Mouse (Mus musculus) embryo, embryonic 9.5 days (tissue): ENCODE data around the gene Fbf1.

Experiments used
- DNase-seq: peaks from one replicate; pipeline ENCODE4 v3.0.0-alpha.2; 2017; ENCODE audit errors: extremely low spot score

The Fbf1 gene

DNA sequence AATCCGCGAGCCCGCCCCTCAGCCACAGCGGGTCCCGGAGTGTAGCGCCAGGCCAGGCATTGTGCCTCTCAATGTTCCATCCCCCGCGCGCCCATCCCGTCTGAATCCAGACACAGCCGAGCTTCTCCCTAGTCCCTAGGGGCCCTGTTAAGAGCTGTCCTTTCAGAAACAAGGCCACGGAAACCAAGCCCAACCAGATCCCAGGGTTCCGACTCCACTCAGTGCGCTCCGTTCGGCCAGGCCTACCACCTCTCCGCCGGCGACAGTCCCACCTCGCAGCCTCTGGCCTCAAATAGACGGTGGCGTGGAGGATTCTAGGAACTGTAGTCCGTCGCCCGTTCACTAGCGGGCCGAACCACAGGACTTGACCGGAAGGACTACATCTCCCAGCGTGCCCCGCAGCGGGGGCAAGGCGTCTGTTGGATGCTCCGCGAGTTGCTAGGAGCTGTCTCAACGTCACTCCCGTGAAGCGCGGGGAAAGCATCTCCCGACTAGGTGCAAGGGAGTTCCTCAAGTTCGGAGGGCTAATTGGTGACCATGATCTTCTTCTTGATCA is at the start of gene Fbf1:
Gene Fbf1, minus strand, starts transcription at position 283 of the 556 bp plus-strand sequence.
- DNase-seq: peak; percentile 93

GRCm38 (mm10) chr11:116216549-116216948 is 48.6 kb upstream of the Fbf1 start:
- no peak for DNase-seq

DNA sequence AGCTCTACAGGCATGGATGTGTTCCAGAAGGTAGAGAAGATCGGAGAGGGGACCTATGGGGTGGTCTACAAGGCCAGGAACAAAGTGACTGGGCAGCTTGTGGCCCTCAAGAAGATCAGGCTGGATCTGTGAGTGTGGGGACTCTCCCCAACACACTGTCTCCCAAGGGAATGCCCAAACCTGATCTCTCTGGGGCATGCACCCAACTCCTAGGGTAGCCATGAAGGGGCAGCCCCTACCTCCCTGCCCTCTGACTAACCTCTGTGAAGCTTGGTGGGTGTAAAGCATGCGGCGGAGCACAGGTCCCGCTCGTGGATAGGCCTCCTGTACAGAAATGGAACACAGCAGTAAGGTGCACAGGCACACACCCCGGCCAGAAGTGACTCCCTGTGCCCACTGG is 48.0 kb upstream of the Fbf1 start:
- no peak for DNase-seq

- DNase-seq: no peak
Observed at GRCm38 (mm10) chr11:116215181-116215580, 47.2 kb upstream of the Fbf1 start.

GRCm38 (mm10) chr11:116213877-116214510 is 46.0 kb upstream of the Fbf1 start:
- DNase-seq: no peak

DNA sequence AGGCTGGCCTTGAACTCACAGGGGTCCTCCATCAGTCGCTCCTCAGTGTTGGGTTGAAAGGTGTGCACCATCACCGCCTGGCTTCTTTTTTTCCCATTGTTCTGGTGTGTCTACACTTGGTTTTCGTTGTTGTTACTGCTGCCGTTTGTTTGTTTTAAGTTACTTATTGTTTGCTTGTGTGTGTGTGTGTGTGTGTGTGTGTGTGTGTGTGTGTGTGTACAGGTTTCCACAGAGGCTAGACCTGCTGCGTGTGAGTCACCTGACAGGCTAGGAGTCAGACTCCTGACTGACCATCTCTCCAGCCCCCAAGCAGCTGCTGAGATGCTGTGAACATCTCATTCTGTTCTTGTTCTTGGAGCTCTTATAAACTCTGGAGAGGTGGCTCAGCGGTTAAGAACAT is 44.9 kb upstream of the Fbf1 start:
- DNase-seq: no peak

DNA sequence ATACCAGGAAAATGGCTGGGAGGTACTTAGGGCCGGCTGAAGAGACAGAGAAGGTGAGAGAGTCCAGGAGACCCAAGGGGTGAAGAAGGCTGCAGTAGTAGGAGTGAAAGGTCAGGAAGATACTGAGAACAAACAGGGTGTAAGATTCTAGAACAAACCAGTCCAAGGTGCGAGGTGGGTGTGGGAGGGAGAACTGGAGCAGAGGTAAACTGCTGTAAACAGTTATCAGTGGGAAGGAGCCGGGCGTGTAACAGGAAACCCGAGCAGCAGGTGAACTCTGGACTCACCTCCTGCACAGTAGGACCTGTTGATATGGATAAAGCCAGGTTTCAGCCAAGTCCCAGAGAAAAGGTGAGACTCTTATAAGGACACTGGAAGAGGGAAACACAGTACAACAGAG is 42.7 kb upstream of the Fbf1 start:
- no peak for DNase-seq

DNA sequence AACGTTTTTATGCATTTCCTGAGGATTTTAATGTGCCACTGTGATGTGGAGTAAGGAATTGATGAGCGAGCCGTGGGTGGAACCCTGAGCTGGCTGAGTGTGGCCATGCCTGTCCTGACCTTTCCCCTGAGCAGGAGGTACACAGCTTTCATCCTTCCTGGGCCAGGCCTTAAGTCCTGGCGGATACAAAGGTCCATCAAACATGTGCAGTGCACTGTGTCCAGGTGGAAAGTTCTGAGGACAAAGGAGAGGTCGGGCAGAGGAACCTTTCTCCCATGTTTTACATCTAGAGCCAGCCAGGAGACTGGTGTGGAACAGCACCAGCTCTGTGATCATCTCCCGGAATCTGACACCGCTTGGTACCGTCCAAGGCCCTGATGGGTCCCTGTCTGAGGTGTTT is 41.3 kb upstream of the Fbf1 start:
- DNase-seq: no peak

GRCm38 (mm10) chr11:116208660-116209059 is 40.7 kb upstream of the Fbf1 start:
- no peak for DNase-seq

DNA sequence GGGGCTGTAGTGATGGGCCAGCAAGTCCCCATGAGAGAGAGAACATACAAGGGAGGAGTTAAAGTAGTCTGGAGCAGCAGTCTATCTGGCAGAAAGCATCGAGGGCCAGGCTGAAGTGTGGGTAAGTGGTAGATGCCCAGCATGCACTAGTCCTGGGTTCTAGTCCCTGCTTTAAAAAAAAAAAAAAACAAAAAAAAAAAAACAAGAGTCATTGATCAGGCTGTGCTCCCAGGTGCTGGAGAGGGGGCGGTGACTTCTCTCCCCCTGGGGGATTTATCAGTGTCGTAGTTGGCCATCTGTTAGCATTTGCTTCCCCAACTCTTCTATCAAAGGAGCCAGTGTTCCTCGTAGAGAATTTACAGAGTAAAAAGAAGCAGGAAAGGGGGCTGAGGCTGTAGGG is 38.7 kb upstream of the Fbf1 start:
- no peak for DNase-seq

GRCm38 (mm10) chr11:116203150-116203549 is 35.2 kb upstream of the Fbf1 start:
- no peak for DNase-seq

DNA sequence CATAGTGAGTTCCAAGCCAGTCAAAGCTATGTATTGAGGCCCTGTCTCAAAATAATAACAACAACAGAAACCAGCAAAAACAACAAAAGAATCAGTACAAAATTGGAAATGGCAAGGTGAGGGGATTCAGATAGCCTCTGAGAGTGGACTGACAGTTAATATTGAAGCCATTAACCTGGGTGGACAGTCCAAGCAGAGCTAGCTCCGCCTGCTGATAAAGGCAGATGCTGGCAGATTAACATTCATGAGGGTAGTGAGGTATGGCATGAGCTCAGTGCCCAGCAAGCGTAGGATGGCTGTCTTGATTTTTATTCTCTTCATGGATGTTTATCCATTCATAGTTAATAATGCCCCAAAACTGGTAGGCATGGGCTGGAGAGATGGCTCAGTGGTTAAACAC is 33.2 kb upstream of the Fbf1 start:
- no peak for DNase-seq

DNA sequence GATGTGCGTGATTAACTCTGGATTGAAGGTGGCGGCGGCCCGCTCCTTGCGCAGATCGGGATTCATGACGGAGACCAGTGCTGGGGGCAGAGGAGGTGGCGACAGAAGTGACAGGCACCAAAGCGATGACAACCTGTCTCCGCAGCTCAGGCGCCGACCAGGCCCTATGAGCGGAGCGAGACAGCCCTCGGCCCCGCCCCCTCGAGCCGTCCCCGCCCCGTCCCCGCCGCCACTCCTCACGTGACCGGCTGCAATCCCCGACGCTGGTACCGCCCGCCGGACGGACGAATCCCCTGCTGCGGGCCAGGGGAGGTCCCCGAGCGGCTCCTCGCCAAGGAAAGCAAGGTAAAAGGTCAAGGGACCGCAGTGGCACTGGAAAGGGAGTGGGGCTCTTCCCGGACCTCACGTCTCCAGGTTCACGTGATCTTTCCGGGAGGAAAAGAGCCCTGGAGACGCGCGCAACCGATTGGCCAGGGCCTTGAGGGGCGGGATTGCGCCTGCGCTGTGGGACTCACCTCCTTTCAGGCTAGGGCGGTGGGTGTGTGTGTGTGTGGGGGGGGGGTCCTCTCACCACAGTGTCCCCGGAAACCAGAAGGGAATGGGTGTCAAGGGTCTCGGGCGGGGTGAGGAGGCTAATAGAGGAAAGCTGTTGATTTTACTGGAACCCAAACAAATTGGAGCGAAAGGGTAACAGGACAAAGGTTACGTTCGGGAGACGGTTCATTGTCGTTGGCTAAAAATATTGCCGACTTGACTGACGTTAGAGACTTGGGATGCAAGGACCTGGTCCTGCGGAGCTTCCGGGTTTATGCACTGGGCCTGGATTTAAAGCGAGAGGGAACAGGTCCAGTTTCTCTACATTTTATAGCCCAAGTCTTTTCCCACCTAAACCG is 30.9 kb upstream of the Fbf1 start, which contains the start of the genes Ten1 and Acox1:
Gene Ten1, plus strand, starts transcription at position 217 of the 893 bp plus-strand sequence.
Gene Acox1, minus strand, starts transcription at position 407 of the 893 bp plus-strand sequence.
- peak; percentile 99 for DNase-seq

- DNase-seq: no peak
Observed at GRCm38 (mm10) chr11:116198132-116198531, 30.2 kb upstream of the Fbf1 start.

DNA sequence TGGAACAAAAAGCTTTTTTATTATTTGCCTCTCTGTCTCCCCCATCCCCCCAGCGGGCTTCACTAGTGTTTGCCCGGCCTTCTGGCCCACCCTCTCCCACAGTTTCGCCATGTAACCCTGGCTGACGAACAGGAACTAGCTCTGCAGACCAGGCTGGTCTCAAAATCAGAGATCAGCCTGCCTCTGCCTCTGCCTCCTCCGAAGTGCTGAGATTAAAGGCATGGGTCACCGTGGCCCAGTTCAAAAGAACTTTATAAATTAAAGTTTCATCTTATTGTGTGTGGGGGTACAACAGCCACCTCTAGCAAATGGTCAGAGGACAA is 29.6 kb upstream of the Fbf1 start:
- DNase-seq: no peak

GRCm38 (mm10) chr11:116196866-116197583 is 29.1 kb upstream of the Fbf1 start:
- no peak for DNase-seq

DNA sequence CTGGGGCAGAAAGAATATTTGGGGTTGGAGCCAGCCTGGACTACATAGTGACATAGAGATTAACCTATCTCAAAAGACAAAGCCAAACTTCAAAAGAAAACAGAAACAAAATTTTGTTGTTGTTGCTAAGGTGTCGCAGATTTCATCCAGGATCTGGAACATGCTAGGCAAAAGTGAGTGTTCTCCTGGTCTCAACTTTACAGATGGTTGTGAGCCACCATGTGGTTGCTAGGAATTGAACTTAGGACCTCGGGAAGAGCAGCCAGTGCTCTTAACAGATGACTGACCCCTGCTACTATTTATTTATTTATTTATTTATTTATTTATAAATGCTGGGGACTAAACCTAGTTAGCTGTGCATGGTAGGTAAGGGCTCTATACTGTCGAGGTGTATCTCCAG is 28.4 kb upstream of the Fbf1 start:
- no peak for DNase-seq

GRCm38 (mm10) chr11:116195252-116195651 is 27.3 kb upstream of the Fbf1 start:
- DNase-seq: no peak

GRCm38 (mm10) chr11:116194619-116195018 is 26.7 kb upstream of the Fbf1 start:
- no peak for DNase-seq

GRCm38 (mm10) chr11:116187226-116187930 is 19.4 kb upstream of the Fbf1 start:
- DNase-seq: no peak

- no peak for DNase-seq
Observed at GRCm38 (mm10) chr11:116186360-116186759, 18.4 kb upstream of the Fbf1 start.

GRCm38 (mm10) chr11:116185836-116186235 is 17.9 kb upstream of the Fbf1 start:
- no peak for DNase-seq
